Mouse (Mus musculus): Measurements from ENCODE around the gene Gm20503. TPM values are rescaled to one million over a fixed set of nuclear protein-coding genes. Genes with fewer than 3 reads are reported as not detected.

Gm20503 gene
- 11.4 and 12.0 TPM in 2 replicates for polyA plus RNA-seq (2015; fragmentation: Nextera tagmentation; extraction: Ambion mirVana)

DNA sequence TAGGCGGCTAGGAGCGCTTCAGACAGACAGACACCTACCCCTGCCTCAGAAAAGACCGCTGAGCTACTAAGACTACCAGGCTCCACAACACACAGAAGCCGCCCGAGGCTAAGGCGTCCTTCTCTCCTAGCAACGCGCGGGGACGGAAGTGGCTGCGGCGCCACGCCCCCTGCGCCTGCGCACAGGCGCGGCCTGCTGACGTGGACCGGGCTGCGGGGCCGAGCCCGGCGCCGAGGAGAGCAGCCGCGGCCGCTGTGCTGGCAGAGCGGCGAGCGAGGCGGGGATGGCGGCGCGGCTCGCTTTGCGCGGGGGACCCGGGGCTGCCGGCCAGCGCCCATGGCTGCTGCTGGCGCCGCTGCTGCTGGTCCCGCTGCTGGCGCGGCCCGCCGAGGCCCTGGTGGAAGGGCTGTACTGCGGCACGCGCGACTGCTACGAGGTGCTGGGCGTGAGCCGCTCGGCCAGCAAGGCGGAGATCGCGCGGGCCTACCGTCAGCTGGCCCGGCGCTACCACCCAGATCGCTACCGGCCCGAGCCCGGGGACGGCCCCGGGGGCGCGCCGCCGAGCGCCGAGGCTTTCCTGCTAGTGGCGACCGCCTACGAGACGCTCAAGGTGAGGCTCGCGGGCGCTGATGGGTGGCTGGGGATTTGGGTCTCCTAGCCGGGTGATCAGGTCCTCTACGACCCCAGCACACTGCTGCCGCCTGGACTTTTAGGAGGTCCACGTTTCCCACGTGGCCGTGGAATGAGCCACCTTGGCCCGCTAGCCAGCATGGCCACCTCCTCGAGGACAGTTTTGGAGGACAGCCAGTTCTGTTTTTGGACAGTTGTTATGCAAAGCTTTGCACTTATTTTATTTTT is at the start of gene Gm20503:
TSS of gene Gm20503 (plus strand) at position 263 of the 858 bp plus-strand sequence.
- ATAC-seq = peak; percentile 99

DNA sequence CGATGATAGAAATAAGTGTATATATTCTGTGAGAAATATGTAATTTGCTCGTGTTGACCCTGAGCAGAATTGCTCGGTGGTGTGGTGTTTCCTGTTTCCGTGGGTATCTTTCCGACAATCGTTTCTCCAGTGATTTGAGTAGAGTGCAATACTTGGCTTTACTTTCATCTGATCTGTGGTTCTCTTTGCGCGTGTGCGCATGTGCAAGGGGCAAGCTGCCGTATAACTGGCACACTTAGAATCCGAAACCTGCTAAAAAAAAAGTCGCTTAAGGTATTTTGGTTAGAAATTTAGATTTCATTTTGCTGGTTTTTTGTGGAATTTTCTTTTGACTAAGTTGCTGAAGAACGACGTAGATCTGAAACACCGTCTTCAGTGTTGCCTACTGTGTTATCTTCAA is 41.3 kb upstream of the Gm20503 start:
- H3K27me3 ChIP-seq (replicated peaks) = no peaks in the 10 kb centered on the region
- H3K9me3 ChIP-seq = no peaks in the 10 kb centered on the region
- WGBS = 91% methylated on average over 15 of the region's 15 CpGs
- H3K4me3 ChIP-seq (replicated peaks) = no peak overlapping the region
- H3K36me3 ChIP-seq = no peaks in the 10 kb centered on the region
- no peak for ATAC-seq
- no peak overlapping the region for H3K4me2 ChIP-seq (replicated peaks)
- H3K4me1 ChIP-seq (replicated peaks) = no peaks in the 10 kb centered on the region
- no peak overlapping the region for H3K27ac ChIP-seq
- no peak overlapping the region for H3K9ac ChIP-seq

More for the DNA sequence above, at the start of gene Gm20503:
- WGBS = under 1% methylated on average over 77 of the region's 89 CpGs
- no peaks in the 10 kb centered on the region for H3K9me3 ChIP-seq
- peak within 1 kb of the TSS; percentile 87 for H3K4me2 ChIP-seq (replicated peaks)
- peak within 1 kb of the TSS; percentile 94 for H3K9ac ChIP-seq
- peaks cover 9% of the 10 kb centered on the region; the same call in 1 of the 2 replicates for H3K4me1 ChIP-seq (replicated peaks)
- peak within 1 kb of the TSS; percentile 90 for H3K27ac ChIP-seq
- no peaks in the 10 kb centered on the region for H3K27me3 ChIP-seq (replicated peaks)
- no peaks in the 10 kb centered on the region for H3K36me3 ChIP-seq
- H3K4me3 ChIP-seq (replicated peaks) = peak within 1 kb of the TSS; percentile 99

DNA sequence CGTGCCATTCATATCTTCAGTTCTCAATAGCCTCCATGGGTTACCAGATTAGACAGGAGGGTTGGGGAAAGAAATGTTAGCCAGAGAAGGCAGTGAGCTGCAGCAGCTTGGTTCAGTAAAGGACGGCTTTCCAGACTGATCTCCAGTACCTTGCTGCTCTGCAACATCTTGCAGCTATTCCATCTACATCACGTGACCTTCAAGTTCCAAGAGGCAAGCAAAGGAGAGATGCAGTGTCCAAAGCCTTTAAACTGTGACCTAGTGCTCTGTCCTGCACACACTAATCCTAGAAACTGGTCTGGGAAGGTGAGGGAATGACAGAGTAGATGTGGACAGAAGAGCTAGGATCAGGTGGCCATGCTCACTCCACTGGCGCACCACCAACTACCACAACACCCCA is 39.7 kb upstream of the Gm20503 start:
- Histone ChIP-seq H3K4me3 (replicated peaks) (no peak overlapping the region), H3K27me3 (replicated peaks) (no peaks in the 10 kb centered on the region), H3K27ac (no peak overlapping the region), H3K36me3 (no peaks in the 10 kb centered on the region), H3K9ac (no peak overlapping the region), H3K4me2 (replicated peaks) (no peak overlapping the region), H3K9me3 (no peaks in the 10 kb centered on the region), H3K4me1 (replicated peaks) (no peaks in the 10 kb centered on the region)
- 91% methylated on average over 4 of the region's 4 CpGs for WGBS
- ATAC-seq = no peak

DNA sequence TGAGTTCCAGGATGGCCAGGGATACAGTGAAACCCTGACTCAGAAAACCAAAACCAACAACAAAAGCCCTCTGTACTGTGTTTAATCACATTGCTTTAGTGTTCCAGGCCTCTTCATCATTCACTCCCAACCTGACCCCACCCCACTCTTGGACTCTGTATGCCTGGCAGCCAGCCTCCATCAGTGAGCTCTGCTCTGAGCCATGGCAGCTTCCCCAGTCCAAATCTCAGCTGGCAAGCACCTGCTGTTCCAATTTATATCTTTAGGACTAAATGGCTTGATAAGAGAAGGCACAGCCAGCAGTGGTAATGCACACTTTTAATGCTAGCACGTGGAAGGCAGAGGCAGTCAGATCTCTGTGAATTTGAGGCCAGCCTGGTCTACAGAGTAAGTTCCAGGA is 37.9 kb upstream of the Gm20503 start:
- no peak for ATAC-seq
- WGBS = 80% methylated on average over 1 of the region's 1 CpGs

DNA sequence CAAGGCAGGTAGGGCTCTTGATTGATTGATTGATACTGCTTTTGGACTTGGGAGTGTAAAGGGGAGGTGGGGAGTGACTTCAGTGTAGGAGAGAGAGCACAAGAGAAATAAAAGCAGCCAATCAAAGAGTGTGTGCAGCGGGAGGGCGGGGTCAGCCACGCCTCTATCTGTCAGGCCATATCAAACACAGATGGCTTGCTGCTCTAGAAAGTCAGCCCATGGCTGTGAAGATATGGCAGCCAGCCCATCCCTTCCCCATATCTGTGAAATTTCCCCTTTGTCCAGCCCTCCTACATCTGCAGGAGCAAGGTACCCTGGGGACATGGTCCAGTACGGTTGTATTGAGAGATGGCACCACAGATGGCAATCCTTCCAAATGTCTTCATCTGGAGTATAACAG is 32.3 kb upstream of the Gm20503 start:
- no peaks in the 10 kb centered on the region for H3K9me3 ChIP-seq
- no peak overlapping the region for H3K4me3 ChIP-seq (replicated peaks)
- H3K4me1 ChIP-seq (replicated peaks) = no peaks in the 10 kb centered on the region
- 94% methylated on average over 4 of the region's 4 CpGs for WGBS
- 0 out of 2 replicates have a peak, but pooled peaks have one; percentile 36 for ATAC-seq
- H3K27me3 ChIP-seq (replicated peaks) = no peaks in the 10 kb centered on the region
- no peaks in the 10 kb centered on the region for H3K36me3 ChIP-seq
- H3K27ac ChIP-seq = no peak overlapping the region
- H3K9ac ChIP-seq = no peak overlapping the region
- H3K4me2 ChIP-seq (replicated peaks) = no peak overlapping the region

More for the DNA sequence above, 37.9 kb upstream of the Gm20503 start:
- H3K4me2 ChIP-seq (replicated peaks) = no peak overlapping the region
- no peaks in the 10 kb centered on the region for H3K36me3 ChIP-seq
- H3K9ac ChIP-seq = no peak overlapping the region
- H3K9me3 ChIP-seq = no peaks in the 10 kb centered on the region
- H3K27me3 ChIP-seq (replicated peaks) = no peaks in the 10 kb centered on the region
- no peak overlapping the region for H3K4me3 ChIP-seq (replicated peaks)
- no peaks in the 10 kb centered on the region for H3K4me1 ChIP-seq (replicated peaks)
- no peak overlapping the region for H3K27ac ChIP-seq

DNA sequence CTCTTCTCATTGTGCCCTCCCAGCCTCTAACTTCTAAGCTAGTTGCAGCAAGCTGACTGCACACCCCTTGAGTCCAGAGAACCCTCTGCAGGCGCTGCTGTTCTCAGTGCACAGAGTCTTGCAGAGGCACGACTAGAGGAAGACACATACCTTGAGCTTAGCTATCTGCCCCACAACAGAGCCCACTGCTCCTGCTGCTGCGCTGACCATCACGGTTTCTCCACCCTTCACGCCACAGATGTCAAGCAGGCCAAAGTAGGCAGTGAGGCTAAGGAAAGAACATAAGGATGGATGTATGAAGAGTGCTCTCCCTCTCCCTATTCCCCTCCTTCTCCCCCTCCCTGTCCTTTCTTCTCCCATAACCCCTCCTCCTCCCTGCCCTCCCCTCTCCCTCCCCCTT is 27.3 kb upstream of the Gm20503 start:
- ATAC-seq = no peak
- Histone ChIP-seq H3K36me3 (no peaks in the 10 kb centered on the region), H3K4me3 (replicated peaks) (no peak overlapping the region), H3K4me1 (replicated peaks) (no peaks in the 10 kb centered on the region), H3K9me3 (no peaks in the 10 kb centered on the region), H3K4me2 (replicated peaks) (no peak overlapping the region), H3K27ac (no peak overlapping the region), H3K27me3 (replicated peaks) (no peaks in the 10 kb centered on the region), H3K9ac (no peak overlapping the region)
- WGBS = 81% methylated on average over 5 of the region's 5 CpGs

DNA sequence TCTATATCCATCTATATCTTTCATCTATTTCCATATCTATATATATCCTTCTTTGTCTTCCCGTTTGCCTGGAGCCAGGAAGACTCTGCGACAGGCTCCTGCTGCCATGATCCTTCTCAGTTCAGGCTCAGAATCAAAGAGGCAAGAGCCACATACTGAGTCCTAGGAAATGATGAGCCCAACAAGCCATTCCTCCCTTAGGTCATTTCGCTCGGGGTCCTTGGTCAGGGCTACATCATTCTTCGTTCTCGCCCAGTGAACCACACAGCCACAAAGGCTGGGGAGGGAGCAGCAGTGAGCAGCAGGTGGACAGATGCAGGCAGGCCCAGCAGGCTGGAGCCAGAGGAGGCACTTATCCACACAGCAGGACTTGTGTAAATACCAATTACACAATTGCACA is 21.6 kb upstream of the Gm20503 start:
- no peak for ATAC-seq
- H3K9ac ChIP-seq = no peak overlapping the region
- no peak overlapping the region for H3K27ac ChIP-seq
- H3K4me3 ChIP-seq (replicated peaks) = no peak overlapping the region
- WGBS = 90% methylated on average over 6 of the region's 6 CpGs
- H3K9me3 ChIP-seq = no peaks in the 10 kb centered on the region
- H3K4me1 ChIP-seq (replicated peaks) = no peaks in the 10 kb centered on the region; the same call in 1 of the 2 replicates
- no peaks in the 10 kb centered on the region for H3K27me3 ChIP-seq (replicated peaks)
- no peaks in the 10 kb centered on the region for H3K36me3 ChIP-seq
- no peak overlapping the region for H3K4me2 ChIP-seq (replicated peaks)

DNA sequence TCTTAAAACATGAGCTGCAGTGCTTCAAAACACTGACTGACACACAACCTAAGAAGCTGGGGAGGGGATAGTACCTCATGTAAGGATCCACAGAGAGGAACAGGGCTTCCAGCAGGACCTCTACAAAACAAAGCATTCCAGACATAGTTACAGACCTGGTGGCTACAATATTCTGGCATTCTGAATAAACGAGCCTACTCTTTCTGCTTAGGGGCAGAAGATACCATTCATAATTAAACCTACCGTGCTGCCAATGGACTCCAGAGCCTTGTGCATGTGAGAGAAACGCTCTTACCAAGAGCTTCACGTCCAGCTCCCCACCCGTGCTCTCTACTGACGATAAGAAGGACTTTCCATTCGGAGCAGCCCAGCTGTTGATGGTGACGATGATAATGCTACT is 20.2 kb upstream of the Gm20503 start:
- no peak for ATAC-seq
- no peaks in the 10 kb centered on the region for H3K9me3 ChIP-seq
- H3K27ac ChIP-seq = no peak overlapping the region
- H3K4me2 ChIP-seq (replicated peaks) = no peak overlapping the region
- 86% methylated on average over 8 of the region's 8 CpGs for WGBS
- no peak overlapping the region for H3K4me3 ChIP-seq (replicated peaks)
- no peaks in the 10 kb centered on the region for H3K36me3 ChIP-seq
- H3K4me1 ChIP-seq (replicated peaks) = no peaks in the 10 kb centered on the region; the same call in 1 of the 2 replicates
- no peak overlapping the region for H3K9ac ChIP-seq
- H3K27me3 ChIP-seq (replicated peaks) = no peaks in the 10 kb centered on the region

DNA sequence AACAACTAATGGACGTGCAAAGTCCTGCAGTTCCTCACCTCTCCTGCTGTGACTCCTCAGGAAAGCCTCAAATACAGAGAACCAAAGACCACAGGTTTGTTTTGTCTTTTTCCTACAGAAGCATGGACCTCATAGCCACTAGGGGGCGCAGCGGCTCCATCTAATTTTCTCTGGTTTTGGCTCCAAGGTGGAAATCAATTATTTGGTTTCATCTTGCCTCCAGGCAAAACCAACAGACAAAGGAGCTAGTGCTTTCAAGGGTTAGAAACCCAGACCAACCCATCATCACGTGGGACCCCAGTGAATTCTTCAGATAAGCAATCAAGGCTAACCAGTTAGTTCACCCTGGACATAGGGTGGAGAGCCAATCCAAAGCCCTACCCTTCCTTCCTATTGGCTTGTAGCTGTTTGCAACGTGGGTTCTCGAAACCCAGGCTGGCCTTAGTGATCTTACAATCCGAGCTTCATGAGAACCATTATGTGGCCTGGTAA is 17.8 kb upstream of the Gm20503 start:
- H3K4me3 ChIP-seq (replicated peaks) = no peak overlapping the region
- ATAC-seq = peak; percentile 60
- 18% methylated on average over 7 of the region's 7 CpGs for WGBS
- H3K27ac ChIP-seq = no peak overlapping the region
- no peaks in the 10 kb centered on the region for H3K9me3 ChIP-seq
- H3K27me3 ChIP-seq (replicated peaks) = no peaks in the 10 kb centered on the region
- H3K36me3 ChIP-seq = no peaks in the 10 kb centered on the region
- H3K4me2 ChIP-seq (replicated peaks) = no peak overlapping the region
- H3K9ac ChIP-seq = no peak overlapping the region
- no peaks in the 10 kb centered on the region; the same call in 1 of the 2 replicates for H3K4me1 ChIP-seq (replicated peaks)

DNA sequence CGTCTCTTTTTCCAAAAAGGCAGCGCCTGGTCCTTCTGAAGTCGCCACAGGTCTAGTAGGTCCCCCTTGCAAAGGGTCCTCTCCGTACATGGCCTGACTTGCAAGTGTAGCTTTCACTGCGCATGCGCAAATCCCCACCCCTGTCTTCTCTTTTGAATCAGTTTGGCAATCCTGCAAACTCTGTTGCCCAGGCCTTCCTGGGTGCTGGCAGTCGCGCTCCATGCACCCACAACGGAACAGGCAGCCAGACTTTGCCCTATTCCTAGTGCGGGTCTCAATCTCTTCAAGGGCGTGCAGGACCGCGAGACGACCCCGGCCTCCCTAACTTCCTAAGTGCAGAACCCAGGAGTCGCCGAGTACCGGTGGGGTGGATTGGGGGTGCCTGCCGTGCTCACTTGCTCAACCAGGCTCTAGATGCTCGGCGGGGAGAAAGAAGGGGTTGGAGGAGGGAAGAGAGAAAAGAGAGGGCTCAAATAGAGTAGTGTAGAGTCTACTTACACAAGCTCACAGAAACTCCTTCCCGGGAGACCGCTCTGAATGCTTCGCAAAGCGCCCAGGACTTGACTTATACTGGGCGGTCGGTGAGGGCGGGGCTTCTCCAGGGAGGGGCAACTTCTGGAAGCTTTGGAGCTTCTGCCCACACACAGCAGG is 16.3 kb upstream of the Gm20503 start, which contains the start of gene Ptgr1:
TSS of gene Ptgr1 (minus strand) at position 580 of the 651 bp plus-strand sequence.
- Histone ChIP-seq H3K9me3 (no peaks in the 10 kb centered on the region), H3K27me3 (replicated peaks) (no peaks in the 10 kb centered on the region), H3K27ac (peak within 1 kb of the TSS; percentile 74), H3K4me3 (replicated peaks) (peak within 1 kb of the TSS; percentile 71), H3K4me1 (replicated peaks) (no peaks in the 10 kb centered on the region; the same call in 1 of the 2 replicates), H3K36me3 (no peaks in the 10 kb centered on the region), H3K4me2 (replicated peaks) (peak within 1 kb of the TSS; percentile 90), H3K9ac (peak within 1 kb of the TSS; percentile 69)
- WGBS = 1% methylated on average over 28 of the region's 28 CpGs
- peak; percentile 84 for ATAC-seq

DNA sequence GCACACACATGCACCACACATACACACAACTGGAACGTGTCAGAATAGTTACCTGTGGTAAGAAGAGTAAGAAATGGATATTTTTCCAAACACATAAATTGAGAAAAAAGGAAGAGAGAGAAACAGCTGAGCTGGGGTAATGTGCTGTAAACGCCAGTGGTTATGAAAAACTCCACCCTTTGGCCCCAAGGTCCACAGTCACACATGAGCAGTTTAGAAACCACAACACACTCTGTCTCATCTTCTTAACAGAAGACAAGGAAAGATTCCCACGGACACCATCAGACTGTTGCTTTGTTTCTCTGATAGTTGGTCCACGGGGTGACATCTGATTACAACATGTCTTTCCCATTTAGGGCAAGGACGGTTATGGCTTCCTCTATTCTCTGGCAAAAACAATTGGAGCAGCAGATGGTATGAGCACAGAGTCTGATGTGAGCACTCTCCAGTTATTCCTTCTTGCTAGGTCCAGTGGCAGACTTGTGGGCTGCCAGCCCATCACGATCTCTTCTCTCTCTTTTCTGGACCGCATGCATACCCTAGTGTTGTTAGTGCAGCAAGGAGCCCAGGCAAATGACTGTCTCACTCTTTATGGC is 13.6 kb upstream of the Gm20503 start:
- Histone ChIP-seq H3K27ac (no peak overlapping the region), H3K36me3 (no peaks in the 10 kb centered on the region), H3K9me3 (no peaks in the 10 kb centered on the region), H3K4me3 (replicated peaks) (no peak overlapping the region), H3K27me3 (replicated peaks) (no peaks in the 10 kb centered on the region), H3K4me2 (replicated peaks) (no peak overlapping the region), H3K9ac (no peak overlapping the region), H3K4me1 (replicated peaks) (no peaks in the 10 kb centered on the region; the same call in 1 of the 2 replicates)
- WGBS = 87% methylated on average over 7 of the region's 7 CpGs
- no peak for ATAC-seq

All from intestine, embryonic 15.5 days (tissue).